Mouse (Mus musculus) adrenal gland, postnatal 4 days (tissue): ENCODE measurements at regions not wholly inside any gene's neighbourhood (a gene's known extent, or its start where the extent isn't known, plus 50 kb on each side); places are given as distances from the start of the nearest gene placed in this dataset.

Experiments
- DNase-seq, 2 experiments: peaks; one replicate each; pipeline ENCODE4 v3.0.0; 2021 to 2022; ENCODE audit warnings: low spot score in 2 of 2, mixed read lengths in 2 of 2

DNA sequence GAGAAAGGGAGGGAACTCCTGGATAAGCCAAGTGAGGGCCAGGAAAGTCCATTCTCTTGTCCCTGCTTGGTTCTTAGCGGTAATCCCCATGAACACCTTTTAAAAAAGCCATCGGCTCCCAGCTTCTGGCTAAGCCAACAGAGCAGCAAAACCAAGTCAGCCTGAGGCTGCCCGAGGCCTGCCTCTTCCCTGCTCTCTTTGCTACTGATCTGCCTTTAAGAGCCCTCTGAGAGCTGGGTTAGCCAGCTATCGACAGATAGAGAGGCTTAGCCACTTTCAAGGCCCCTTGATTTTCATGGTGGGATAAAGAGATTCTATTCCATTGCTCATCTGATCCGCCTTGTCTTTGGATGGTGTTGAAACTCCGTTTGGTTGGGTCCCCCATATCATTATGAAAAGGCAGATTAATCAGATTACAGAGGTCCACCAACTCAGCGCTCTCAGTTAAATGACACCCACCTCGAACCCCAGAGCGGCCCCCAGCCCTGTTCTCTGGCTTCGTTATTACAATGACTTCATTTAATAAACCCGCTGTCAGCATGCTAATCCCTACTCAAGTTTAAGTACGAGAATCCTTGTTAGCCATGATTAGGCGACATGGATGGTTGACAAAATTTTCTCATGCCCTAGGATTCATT lies 66.1 kb downstream of the Slc4a3 start:
- no peak for DNase-seq

GRCm38 (mm10) chr1:75613206-75613605 lies 67.1 kb downstream of the Slc4a3 start:
- no peak for DNase-seq

GRCm38 (mm10) chr1:75616971-75617370 lies 70.9 kb downstream of the Slc4a3 start:
- no peak for DNase-seq

DNA sequence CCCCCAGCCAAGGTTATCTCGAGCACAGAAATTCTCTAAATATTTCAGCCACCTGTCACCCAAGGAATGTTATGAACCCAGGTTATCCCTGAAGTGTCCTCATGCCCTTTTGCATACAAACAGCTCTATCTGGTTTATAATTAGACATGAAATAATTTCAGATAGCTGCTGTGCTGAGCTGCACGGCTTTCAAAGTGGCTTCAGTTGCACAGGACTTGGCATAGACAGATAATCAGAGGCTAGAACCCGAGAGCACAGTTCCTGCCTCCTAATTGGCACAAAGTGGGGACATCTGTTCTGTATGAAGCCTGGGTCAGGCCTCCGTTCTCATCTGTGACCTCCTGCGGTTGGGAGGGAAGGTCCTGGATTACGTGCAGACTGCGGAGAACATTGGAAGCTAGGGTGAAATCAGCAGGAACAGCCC lies 72.3 kb downstream of the Slc4a3 start:
- no peak for DNase-seq

- no peak for DNase-seq
Observed at GRCm38 (mm10) chr1:75630287-75630686, 84.2 kb downstream of the Slc4a3 start.

GRCm38 (mm10) chr1:75631729-75632128 lies 85.7 kb downstream of the Slc4a3 start:
- DNase-seq = no peak

DNA sequence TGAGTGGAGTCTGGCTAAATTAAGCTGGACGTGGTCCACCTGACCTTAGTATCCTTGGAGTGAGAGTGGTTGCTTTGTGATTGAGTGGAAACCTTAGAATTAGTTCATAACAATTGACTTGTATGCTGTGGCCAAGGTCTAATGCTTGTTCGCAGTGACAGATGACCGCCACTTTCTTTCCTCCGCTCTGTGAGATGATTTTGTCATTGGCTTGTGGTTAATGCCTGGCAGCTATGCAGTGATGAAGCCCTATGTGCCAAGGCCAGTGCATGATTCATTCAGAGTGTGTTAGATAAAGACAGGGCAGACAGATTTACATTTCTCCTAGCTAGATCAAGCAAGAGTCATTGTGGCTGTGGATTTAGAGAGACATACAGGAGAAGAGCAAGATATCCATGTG lies 89.5 kb downstream of the Slc4a3 start:
- no peak for DNase-seq

- no peak for DNase-seq
Observed at GRCm38 (mm10) chr1:75639031-75640001, 93.2 kb downstream of the Slc4a3 start.

DNA sequence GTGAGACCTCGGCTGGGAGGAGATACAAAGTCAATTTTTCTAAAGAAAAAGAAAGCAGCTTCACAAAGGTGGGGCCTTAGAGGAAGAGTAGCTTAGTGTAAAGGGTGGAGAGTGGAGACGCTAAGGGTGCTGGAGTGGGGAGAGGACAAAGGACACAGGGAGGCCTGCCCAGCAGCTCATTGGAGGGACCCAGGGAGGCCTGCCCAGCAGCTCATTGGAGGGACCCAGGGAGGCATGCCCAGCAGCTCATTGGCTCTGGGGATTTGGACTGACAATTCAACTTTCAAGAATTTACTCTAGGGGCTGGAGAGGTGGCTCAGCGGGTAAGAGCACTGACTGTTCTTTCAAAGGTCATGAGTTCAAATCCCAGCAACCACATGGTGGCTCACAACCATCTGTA lies 96.4 kb downstream of the Slc4a3 start:
- no peak for DNase-seq

DNA sequence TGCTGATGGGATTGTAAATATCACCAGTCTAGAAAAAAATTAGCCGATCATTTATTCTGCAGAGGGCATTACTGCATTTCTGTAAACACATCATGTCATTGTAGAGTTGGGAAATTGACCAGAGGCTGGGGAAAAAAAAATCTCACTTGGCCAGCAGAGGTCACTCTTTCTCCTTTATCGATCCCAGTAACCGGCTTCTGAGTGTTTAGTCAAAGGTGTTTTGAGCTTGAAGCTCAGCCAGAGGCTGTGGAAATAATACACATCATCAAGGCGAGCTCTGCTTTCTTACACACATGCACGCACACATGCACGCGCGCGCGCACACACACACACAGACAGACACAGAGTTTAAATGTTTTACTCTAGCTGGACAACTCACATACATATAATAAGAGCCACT lies 106.5 kb downstream of the Slc4a3 start:
- peak; percentile 12 to 21 for DNase-seq

DNA sequence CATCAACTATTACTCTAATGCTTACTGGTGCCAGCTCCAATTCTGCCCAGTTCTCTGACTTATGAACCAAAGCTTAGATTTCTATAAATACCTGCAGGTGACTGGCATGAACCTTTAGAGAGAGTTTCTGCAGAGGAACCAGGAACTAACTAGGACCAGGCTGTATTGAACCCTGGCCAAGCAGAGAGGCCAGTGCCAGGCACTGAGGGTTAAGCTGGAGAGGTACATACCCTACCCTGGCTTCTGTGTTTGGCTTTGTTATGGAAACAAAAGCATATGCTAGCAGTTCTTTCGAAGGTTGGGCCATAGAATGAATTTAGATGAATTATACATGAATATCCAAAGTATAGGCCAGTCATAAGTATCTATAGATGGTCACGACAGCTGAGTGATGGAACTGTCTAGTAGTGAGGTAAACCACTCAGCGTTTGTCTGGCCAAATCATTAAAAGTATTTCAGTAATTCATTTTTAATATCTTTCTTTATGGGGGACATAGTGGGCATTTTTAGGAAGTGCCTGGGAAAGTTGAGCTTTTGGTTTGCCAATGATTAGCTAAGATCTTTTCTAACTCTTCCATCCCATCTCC lies 107.0 kb downstream of the Slc4a3 start:
- DNase-seq = no peak

DNA sequence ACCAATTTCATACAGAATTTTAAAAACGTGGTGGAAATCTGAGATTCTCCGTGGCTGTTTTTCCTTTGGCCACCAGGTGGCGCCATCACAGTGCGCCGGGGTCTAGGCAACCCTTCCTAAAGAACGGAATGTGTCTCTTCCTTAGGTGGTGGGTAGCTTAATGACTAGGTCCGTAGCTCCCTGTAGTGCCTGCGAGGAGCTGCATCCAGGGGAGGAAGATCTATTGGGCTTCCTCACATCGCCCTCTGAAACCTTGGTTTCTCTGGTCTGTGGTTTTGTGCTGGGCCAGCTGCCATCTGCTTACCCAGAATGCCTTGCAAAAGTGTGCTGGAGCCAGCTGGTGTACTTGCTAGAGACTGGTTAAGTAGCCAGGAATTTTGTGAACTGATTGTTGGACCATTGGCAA lies 107.6 kb downstream of the Slc4a3 start:
- DNase-seq = peak; percentile 16 to 17

DNA sequence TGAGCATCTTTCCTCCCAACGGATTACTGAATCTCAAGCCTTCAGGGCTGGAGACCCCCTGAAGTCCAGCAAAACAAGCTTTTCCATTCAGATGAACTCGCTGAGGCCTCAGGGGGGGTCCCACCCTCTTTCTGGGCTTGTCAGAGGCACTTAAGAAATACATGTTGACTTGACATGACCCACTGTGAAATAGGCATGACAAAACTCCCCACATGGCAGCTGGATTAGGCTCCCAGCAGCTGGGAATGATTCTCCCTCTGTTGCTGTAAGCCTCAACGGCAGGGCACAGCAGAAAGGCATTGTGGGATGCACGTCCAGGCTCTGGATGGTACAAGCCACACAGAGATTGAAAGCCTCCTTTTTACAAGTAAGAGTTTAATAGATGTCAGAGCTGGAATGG lies 110.5 kb downstream of the Slc4a3 start:
- no peak for DNase-seq

DNA sequence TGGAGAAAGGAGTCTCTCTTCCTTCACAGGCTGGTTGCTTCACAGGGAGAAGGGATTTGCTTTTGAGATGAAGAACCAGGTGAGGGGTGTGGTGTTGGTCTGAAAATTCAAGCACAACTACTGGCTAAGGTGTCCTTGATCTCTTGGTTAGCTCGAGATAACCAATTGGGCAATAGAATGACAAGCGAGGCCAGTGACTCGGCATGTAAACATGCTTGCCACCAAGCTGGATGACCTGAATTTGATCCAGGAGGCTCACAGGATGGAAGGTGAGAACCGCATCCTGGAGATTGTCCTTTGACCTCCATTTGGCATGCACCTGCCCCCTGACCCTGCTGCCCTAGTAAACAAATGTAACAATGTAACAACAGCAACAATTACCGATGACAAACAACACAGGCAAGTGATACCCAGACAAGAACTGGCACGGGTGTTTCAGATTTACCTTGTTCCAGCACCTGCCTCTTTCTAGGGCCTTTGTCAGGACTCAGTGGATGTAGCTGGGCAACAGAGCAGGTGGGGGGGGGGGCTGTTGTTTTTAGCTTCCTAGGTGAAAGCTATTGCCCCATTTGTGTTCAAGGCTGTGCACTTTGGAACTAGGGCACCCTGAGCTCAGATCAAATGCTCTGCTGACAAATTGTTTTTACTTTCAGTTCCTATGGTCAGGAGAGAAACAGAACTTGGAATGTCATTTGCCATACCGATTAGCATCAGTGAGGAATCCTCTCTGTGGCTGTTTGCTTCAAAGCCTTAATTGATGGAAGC lies 114.5 kb downstream of the Slc4a3 start:
- DNase-seq = no peak

DNA sequence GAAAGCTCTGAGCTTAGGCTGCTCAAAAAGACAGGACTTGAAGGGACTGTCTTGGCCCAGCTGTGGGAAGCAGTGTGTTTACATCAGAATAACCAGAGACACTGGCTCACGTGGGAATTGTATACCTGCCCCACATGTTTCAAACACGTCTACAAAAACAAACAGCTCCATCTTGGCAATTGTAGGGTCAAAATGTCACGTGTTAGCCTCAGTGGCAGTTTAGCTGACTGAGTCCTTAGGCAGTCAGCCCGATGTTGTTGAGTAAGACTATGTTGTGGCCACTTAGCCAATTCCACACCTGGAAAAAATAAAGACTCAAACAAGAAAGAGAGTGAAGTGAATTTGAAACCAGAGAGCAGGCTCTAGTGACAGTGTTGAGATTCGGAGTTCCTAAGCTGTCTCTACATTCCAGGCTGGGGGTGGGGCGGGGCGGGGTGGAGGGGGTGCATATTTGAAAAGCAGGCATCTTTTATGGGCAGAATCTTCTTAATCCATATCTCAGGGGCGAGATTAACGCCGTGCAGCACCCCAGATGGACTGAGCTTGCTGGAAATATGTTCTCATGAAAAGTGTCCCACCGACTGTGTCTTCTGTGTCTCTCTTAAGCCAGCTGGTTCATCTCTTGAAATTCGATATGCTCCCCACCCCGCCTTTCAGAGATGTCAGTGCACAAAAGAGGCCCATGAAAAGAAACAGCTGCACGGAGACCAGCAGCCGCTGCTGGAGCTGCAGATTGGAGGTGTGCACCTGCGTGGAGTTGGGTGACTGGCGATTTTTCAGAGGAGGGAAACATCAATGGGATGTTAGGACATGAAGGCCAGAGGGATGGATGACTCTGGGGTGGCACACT lies 116.3 kb downstream of the Slc4a3 start:
- DNase-seq = no peak

DNA sequence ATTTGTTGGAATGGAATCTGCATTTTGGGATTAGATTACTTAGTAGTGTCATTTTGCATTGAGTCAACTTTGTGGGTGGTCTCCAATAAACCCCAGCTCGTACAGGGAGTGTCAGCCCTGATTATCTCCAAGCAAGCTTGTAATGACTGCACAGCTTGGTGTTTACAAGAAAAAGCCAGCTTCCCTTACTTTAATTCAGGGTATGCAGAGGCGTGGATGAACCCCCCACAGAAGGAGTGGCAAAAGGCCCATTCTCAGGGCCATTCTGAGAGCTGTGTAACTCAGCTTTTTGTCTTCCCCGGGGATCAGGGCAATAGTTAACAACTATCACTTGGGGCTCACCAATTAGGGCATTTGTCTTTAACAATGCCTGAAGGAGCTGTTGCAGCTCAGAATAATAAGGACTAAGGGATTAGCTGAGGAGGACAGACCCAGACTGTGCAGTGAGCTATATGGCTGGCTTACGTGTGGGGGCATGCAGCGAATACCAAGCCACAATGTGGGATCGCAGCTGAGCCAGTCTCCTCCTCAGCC lies 121.7 kb downstream of the Slc4a3 start:
- no peak for DNase-seq

GRCm38 (mm10) chr1:75676295-75676694 lies 130.2 kb downstream of the Slc4a3 start:
- DNase-seq = no peak

DNA sequence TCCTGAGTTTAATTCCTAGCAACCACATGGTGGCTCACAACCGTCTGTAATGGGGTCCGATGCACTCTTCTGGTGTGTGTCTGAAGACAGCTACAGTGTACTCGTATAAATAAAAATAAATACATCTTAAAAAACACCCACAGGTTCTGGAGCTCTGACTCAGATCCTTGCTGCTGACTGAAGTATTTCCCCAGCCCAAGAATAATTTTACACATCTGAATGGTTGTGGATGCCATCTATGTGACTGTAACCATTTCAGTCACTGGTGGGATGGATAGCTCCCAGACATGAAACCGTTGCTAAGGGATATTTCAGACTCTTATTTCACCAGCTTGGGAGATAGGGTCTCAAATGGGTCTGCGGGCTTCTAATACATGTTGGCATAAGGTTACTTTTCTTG lies 131.6 kb downstream of the Slc4a3 start:
- DNase-seq = no peak

GRCm38 (mm10) chr1:75678279-75678678 lies 132.2 kb downstream of the Slc4a3 start:
- no peak for DNase-seq

GRCm38 (mm10) chr1:75680366-75680765 lies 134.3 kb downstream of the Slc4a3 start:
- no peak for DNase-seq
